Mouse (Mus musculus): ENCODE measurements at regions not wholly inside any gene's neighbourhood (a gene's known extent, or its start where the extent isn't known, plus 50 kb on each side); places are given as distances from the start of the nearest gene placed in this dataset.

- DNase-seq (ENCODE audit: low spot score in 2 of 2), result no peak
Measured at GRCm38 (mm10) chr7:128834894-128835293, 90.2 kb downstream of the Sec23ip start.

GRCm38 (mm10) chr7:128836435-128836834, 91.7 kb downstream of the Sec23ip start:
- no peak for DNase-seq (ENCODE audit: low spot score in 2 of 2)

GRCm38 (mm10) chr7:128842561-128842960, 97.8 kb downstream of the Sec23ip start:
- no peak for DNase-seq (ENCODE audit: low spot score in 2 of 2)

GRCm38 (mm10) chr7:128843576-128843975, 98.8 kb downstream of the Sec23ip start:
- DNase-seq (ENCODE audit: low spot score in 2 of 2), result no peak

DNA sequence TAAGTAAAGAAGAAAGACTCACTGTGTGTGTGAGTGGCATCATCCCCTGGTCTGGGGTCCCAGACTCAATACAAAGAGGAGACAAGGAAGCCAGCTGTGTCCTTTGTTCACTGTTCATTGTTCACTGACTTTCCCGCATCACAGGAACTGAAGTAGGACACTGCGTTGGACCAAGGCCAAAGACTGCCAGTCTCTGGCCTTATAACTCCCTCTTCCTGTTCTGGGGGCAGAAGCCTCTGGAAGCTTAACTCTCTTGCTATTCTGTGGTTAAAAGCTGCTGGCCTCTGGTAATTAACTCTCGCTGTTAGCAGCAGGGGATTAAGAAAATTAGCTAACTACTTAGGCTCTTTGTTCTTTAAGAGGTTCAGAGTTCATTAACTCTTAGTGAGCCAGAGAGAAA, 104.5 kb downstream of the Sec23ip start:
- DNase-seq (ENCODE audit: low spot score in 2 of 2), result no peak

DNA sequence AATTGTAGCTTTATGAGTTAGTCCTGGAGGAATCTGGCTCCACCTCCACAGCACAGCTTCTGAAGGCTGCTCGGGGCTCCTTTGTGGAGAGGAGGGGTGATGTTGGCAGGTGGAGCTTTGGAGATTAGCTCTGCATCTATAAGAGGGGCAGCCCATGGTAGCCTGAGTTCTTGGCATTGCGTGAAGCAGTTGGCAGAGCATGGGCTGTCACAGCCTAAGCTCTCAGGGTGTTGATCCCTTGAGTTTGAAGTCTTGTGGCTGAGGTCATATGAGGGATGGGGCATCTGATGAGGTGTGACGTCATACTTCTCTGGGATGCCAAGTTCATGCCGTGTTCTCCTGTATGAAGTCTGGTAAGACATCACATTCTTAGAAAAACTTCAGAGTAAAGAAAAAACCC, 109.5 kb downstream of the Sec23ip start:
- DNase-seq (ENCODE audit: low spot score in 2 of 2), result no peak

- peak in 1 of 2 experiments; percentile 23 for DNase-seq (ENCODE audit: low spot score in 2 of 2)
Measured at GRCm38 (mm10) chr7:128854690-128855343, 110.1 kb downstream of the Sec23ip start.

DNA sequence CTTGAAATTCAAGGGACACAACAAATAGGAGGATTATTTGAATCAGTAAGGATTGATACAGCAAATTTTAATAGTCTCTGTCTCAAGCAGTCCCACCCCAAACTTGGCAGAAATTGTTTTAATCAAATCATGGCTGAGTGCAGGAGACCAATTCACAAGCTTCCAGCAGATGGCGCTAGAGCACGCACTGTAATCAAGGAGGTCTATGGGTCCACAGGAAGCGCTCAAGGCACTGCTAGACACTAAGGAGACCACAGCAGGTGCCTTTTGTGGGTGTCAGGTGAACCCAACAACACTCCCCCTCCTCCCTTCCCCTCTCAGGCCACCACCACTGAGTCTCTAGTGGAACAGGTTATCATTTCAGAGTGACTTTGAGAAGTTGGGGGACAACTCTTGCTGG, 115.4 kb downstream of the Sec23ip start:
- peak; percentile 75 to 82 for DNase-seq (ENCODE audit: low spot score in 2 of 2)

DNA sequence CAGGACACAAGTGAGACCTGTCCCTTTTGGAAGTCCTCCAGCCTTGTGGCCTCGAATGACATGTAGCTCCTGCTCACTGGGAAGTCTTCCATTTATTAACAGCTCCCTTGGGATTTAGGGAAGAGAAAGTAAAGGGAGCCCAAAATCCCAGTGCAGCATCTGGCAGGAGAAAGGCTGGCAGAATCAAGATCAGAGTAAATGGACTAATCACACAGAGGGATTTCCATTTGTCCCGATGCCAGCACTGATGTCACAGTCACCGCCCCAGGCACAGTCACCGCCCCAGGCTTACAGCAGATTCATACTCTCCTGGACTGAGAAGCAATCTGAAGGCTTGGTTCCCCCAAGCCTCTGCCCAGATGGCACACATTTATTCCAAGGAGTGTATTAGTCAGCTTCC, 116.0 kb downstream of the Sec23ip start:
- DNase-seq (ENCODE audit: low spot score in 2 of 2), result peak; percentile 13 to 33

- DNase-seq (ENCODE audit: low spot score in 2 of 2), result no peak
Measured at GRCm38 (mm10) chr7:128861376-128861775, 116.6 kb downstream of the Sec23ip start.

DNA sequence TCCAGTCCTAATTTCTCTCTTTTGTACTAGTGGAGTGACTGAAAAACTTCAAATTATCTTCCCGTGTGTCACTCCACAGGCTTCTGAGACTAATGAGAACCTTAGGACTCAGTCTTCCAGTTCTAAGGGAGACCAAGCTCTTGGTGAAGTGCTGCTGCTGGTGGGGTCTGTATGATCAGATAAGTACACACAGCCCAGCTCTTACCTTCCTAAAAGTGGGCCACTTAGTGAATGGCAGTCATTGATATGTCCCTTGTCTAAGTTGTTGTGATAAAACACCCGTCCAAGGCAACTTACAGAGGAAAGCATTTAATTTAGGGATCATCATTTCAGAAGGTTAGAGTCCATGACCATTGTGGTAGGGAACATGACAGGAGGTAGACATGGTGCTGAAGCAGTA, 124.1 kb downstream of the Sec23ip start:
- no peak for DNase-seq (ENCODE audit: low spot score in 2 of 2)

GRCm38 (mm10) chr7:128884015-128884414, 139.3 kb downstream of the Sec23ip start:
- no peak for DNase-seq (ENCODE audit: low spot score in 2 of 2)

DNA sequence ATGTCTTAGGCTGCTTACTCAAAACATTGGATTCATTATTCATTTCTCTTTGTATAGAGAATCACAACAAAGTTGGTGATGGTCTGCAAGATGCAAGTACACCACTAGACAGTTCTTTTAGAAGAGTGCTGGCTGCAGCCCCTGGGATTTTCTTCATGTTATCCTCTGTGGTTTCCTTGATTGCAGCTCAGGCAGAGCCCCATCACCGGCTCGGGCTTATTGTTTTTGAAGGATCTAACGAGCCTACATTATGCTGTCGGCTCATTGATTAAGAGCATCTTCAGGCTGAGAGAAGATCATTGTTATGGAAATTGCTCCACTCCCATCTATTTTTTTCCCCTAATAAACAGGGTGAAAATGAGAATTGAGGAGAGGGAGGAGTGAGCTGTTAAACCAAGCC, 140.8 kb downstream of the Sec23ip start:
- no peak for DNase-seq (ENCODE audit: low spot score in 2 of 2)

- no peak for DNase-seq (ENCODE audit: low spot score in 2 of 2)
Measured at GRCm38 (mm10) chr7:128910134-128910533, 165.4 kb downstream of the Sec23ip start.

- no peak for DNase-seq (ENCODE audit: low spot score in 2 of 2)
Measured at GRCm38 (mm10) chr7:128937976-128938730, 193.4 kb downstream of the Sec23ip start.

DNA sequence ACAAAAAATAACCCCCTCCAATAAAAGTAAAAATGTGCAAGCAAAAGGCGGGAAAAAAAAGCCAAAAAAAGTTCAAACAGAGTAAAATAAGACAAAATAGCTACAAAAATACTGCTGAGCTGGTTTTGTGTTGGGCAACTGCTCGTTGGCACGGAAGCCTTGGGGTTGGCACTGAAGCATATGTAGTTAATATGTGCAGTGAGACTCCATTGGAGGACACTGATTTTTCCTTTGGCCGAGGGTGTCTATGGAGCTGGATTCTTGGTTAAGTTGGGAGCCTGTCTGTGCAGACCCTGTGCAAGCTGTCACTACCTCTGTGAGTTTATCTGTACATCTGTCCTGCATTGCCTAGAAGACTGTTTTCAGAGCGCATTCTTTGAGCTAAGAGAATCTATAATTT, 215.8 kb downstream of the Sec23ip start:
- peak in 1 of 2 experiments; percentile 20 for DNase-seq (ENCODE audit: low spot score in 2 of 2)

DNA sequence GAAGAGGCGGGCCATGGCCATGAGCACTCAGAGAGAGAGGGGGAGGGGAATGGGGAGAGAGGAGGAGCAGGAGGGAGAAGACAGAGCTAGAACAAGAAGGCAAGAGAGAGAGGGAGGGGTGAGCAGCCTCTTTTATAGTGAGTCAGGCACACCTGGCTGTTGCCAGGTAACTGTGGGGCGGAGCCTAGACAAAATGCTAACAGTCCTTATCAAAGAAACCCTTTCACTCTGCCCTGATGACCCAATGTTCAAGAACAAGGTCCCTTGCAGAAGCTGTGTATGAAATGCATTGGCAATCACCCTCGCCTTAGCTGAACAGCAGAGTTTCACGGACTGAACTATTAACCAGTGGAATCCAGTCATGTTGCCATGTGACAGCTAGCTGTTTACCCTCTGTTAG, 235.2 kb downstream of the Sec23ip start:
- no peak for DNase-seq (ENCODE audit: low spot score in 2 of 2)

GRCm38 (mm10) chr7:128980827-128981226, 236.1 kb downstream of the Sec23ip start:
- DNase-seq (ENCODE audit: low spot score in 2 of 2), result no peak

GRCm38 (mm10) chr7:128998759-128999158, 254.0 kb downstream of the Sec23ip start:
- DNase-seq (ENCODE audit: low spot score in 2 of 2), result no peak

DNA sequence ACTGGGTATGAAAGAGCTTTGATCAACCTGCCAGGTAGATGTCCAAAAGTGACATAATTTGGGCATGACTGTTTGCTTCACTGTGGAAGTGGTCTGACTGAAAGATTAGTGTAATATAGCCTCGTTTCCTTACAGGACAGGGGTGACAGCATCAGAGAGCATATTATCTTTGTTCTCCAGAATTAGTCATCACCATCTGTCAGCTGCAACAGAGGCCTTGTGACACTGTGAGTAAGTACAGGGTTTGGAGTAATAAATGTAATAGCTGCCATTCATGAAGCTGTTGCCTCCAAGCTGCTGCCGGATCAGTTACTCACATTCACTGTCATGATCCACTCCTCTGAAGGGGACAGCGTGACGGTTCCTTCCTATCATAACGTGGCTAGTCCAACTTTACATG, 254.4 kb upstream of the Plpp4 start:
- DNase-seq (ENCODE audit: low spot score in 2 of 2), result peak; percentile 4 to 15

GRCm38 (mm10) chr7:129003150-129003549, 253.7 kb upstream of the Plpp4 start:
- no peak for DNase-seq (ENCODE audit: low spot score in 2 of 2)

- DNase-seq (ENCODE audit: low spot score in 2 of 2), result no peak
Measured at GRCm38 (mm10) chr7:129016353-129016752, 240.5 kb upstream of the Plpp4 start.

DNA sequence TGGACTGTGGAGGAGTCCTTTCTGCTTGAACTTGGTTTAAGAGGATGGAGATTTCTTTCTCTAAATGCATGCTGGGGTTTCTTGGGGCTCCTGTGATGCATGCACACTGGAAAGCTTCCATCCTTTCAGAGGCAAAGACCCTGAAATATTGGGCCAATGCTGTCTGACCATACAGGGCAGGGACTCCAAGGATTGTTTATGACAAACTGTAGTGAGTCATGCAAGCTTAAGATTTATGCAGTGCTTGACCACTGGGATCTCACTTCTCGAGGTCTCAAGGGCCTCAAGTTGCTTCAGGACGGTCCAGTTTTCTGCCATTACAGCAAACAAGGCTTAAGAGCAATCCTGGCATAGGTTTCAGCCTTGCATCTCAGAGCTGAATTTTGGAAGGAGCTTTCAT, 229.7 kb upstream of the Plpp4 start:
- DNase-seq (ENCODE audit: low spot score in 2 of 2), result no peak
